Mouse (Mus musculus): ENCODE data around the gene Klhl22.

Klhl22 gene

DNA sequence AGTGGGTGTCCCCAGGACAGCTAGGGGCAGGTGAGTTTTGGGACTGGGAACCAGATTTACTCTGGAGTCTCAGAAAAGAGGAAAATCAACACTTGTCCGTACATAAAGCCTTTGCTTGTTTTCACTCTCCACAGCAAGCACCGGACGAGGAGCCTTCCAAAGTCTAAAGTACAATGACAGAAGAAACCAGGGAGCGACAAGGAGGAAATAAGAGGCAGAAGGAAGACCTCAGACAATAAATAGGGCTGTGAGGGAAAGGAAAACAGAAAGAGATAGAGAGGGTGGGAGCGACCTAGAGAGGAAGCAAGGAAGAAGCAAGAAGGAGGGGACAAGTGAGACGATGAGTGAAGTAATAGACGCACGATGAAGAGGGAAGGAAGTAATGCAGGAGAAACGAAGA, 516 bp upstream of the Klhl22 start:
- DNase-seq, result no peak

DNA sequence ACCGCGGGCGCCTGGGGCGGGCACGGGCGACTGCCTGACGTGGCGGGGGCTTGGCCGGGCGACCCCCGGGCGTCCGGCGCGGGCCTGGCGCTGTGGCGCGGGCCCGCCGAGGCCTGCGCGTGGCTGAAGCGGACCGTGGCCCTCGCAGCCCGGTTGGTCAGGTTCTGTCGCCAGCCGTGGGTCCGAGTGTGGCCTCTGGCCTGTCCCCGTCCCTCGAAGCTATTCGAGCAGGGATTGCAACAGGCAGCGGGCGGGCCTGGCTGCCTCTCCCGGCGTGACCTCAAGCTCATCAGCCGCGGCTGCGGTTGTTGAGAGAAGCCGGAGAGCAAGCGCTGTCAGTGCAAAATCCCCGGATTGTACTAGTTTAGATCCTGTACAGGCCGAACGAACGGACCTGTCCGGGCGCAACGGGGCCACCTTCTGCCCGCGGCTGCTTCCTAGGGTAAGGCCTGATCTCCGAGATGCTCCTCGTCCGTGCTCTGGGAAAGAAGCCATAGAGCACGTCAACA, 449 bp downstream of the Klhl22 start:
- DNase-seq, result peak; percentile 59

DNA sequence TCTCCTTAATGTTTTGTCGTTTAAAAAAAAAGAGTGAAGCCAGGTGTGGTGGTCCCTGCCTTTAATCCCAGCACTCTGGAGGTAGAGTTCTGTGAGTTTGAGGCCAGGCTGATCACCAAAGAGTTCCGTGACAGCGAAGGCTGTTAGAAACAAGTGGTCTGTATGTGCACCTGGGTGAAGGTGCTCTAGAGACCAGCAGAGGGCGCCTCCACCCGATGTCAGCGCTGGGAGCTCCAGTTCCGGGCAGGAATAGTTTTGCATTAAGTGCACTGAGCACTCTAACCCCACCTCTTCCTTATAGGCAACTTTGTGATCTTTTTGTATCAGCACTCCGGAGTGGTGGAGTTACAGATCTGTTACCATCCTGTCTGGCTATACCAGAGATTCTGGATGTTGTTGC, 1.2 kb downstream of the Klhl22 start:
- no peak for DNase-seq

GRCm38 (mm10) chr16:17761074-17761473, 1.7 kb downstream of the Klhl22 start:
- no peak for DNase-seq

- DNase-seq, result no peak
These were observed 4.7 kb downstream of the Klhl22 start for GRCm38 (mm10) chr16:17764108-17764511.

DNA sequence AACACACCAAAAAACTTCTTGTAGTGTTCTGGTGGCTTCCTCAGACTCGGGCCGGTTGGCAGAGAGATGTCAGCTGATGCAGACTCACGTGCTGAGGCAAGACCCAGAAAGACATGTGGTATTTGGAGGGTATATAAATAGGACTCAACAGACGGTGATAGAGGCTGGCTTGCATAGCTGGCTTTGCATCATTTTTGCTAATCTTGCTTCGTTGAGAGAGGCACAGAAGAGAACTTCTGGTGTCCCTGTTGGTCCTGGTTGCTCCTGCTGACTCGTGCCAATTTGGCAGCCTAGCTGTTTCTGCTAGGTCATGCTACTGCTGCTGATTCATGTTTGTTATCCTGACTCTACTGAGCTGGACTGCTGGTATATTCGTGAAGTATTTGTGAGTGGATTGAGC, 9.4 kb downstream of the Klhl22 start:
- DNase-seq, result peak; percentile 62

DNA sequence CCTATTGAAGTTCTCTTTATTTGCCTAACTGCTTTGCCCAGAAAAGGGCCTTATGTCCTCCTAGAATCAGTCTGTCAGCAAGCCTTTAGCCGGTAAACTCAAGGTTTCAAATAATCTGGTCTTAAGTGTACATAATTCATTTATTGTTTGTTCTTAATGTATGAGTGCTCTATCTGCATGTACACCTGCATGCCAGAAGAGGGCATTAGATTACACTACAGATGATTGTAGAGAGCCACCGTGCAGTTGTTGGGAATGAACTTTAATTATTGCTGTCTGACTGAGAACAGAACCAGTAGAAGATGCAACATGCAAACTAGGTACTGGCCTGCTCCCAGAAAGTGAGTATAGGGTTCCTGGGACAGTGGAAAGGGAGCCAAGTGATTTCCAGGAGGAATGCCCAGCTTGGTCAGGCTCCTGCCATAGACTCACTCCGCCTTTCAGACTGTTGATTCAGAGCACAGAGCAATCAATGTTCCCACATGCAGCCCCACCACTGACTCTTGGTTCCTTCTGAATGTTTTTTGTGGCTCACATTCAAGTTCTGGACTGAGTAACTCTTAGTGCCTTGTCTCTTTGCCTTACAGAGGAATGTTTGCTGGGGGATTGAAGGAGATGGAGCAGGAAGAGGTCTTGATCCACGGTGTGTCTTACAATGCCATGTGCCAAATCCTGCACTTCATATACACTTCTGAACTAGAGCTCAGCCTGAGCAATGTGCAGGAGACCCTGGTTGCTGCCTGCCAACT, 11.9 kb downstream of the Klhl22 start:
- DNase-seq, result no peak

- no peak for DNase-seq
These were observed 17.4 kb downstream of the Klhl22 start for GRCm38 (mm10) chr16:17776828-17777227.

DNA sequence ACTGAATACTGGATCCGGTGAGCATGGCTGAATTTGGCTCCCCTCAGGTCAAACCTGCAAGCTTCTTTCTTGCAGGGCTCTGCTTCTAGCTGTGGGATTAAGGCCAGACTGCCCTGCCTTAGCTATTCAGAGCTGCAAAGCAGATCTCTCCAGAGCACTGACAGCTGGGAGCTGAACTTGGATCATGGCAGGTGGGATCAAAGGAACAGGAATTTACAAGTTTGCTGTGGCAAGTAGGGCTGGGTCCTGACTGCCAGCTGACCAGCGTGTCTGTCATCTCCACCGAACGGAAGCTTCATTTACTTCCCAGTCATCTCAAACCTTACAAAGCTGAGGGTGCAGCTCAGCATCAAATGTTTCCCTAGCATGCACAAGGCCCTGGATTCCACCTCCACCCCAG, 18.8 kb downstream of the Klhl22 start:
- no peak for DNase-seq

GRCm38 (mm10) chr16:17779692-17780091, 20.3 kb downstream of the Klhl22 start:
- DNase-seq, result no peak

- DNase-seq, result no peak
These were observed 25.9 kb downstream of the Klhl22 start for GRCm38 (mm10) chr16:17785337-17785736.

DNA sequence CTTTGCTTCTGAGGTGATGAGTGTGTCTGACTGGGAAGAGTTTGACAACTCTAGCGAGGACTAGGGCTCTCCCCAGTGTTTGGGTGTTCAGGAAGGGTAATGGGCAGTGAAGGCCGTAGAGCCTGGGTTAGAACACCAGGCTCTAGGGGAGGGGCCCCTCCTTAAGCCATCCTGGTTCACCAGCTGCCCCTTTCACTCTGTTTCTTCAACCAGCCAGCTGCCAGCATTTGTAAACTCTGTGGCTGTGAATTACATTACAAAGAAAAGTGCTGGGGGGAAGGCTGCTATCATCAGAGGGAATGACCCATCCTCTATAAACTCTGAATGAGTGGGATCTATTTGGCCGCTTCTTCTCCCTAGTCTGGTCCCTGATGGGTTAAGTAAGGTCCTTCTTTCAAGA, 33.3 kb downstream of the Klhl22 start:
- no peak for DNase-seq

DNA sequence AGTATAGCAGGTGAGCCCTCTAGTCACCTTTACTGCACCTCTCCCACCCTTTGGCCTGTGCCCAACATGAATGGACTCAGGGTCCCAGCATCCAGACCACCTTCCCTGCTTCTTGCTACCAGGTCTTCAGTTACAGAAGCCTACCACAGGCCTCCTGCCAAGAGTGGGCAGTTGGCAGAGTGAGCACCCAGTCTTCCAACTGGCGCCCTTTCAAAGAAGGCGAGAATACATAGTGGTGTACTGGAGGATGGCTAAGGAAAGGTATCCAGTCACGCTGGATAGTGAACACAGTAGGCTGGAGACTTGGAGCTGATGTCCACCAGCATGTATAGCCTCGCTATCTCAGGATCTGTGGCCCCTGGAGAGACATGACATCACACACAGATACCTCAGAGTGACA, 34.6 kb downstream of the Klhl22 start:
- DNase-seq, result no peak

DNA sequence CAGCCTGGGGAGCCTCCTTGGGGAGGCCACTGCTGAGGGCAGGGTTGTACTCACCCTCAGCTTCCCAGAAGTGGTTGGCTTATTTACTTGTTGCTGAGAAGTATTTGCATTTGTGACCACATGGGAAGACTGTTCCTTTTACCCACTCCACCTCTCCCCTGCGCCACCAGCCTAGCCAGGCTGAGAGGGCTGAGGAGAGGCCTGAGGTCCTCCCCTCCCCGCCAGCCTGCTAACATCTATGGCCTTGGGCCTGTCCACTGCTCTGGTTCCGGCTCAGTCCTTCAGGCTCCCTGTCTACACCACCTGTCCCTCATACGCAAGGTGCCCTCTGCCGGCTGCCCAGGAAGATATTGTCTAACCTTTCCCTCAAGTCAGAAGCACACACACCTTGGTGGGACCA, 36.2 kb downstream of the Klhl22 start:
- DNase-seq, result no peak

GRCm38 (mm10) chr16:17796519-17796918, 37.1 kb downstream of the Klhl22 start:
- DNase-seq, result no peak

DNA sequence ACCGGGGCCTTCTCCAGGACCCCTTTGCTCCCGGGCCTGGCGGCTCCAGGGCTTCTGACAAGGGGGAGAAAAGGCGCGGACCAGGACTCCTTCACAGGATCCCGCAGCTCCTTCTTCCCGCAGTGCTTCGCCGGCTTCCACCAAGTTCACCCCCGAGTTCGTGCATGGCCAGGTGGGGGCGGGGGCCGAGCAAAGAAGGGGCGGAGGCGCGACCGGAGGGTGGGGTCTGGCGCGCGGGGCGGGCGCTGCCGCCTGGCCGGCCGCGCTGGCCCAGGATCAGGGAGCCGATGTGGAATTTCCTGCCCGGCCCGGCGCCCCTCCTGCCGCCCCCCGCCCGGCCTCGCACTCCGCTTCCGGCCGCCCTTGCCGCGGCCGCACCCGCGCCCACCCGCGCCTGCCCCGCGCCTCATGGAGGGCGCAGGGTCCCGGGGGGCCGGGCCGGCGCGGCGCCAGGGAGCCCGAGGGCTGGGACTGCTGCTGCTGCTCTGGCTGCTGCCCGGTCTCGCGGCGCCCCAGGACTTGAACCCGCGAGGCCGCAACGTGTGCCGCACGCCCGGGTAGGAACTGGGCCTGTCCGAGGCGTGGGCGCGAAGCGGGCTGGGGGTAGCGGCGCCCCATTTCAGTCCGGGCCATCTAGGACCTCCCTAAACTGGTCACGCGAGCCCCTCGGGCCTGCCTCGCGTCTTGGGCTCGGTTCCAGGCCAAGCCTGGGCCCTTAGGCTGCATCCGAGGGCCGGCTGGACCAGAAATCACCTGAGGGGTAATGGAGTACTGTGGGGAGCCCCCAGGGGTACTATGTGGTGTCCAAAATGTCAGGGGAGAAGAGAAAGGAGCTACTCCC, 37.8 kb downstream of the Klhl22 start, which contains the start of gene Scarf2:
Gene Scarf2 (plus strand): TSS at position 312 of the 841 bp plus-strand sequence.
- DNase-seq, result no peak

- no peak for DNase-seq
These were observed 38.4 kb downstream of the Klhl22 start for GRCm38 (mm10) chr16:17797812-17798311.

DNA sequence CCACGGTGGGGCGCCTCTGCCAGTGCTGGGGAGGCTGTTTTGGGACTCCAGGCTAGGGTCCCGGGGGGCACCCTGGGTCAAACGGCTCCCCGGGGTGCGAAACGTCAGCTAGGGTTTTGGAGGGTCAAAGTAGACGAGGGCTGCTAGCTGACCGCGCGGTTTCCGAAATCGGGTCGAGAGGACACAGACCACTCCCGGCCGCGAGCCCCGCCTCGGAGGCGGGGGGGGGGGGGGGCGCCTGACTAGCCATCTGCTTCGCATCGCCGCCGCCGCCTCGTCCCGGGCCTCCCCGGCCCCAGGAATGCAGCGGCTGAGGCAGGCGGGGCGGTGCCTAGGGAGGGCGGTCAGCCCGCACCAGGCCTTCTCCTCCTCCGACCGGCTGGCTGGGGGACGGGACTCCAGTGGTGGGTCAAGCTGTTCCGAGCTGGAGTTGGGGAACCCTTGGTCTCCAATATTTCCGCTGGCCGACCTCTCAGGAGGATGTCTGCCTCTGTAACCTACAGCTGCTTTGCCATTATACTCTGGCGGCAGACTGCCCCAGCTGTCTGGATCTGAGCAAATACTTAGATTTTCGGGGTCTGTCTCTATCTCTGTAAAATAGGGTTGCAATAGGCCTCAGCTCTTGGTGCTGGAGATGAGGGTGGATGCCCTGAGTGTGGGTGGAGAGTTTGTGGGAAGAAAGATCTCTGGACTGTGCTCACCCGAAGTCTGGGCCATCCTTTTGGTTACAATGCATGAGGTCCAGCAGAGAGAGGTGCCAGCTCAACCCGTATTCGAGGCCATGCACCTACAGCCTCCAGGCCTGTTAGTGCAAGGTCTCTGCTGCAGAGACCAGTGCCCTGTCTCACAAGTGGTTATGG, 39.1 kb downstream of the Klhl22 start:
- no peak for DNase-seq

DNA sequence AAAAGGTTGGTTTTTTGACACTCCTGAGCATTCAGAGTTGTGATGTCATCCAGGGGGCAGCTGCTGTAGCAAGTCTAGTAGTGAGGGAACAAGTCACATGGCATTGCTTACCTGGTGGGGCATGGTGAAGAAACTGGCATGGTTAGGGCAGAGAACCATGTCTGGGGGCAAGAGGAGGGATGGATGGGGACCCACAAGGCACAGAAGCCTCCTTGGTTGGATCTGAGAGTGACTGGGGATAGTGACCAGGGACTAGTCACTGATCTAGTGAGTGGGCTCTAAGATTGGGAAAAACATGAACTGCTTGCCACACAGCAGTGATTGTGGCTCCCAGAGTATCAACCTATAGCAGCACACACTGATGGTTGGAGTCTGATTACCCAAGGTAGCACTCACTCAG, 40.2 kb downstream of the Klhl22 start:
- DNase-seq, result no peak

- DNase-seq, result no peak
These were observed 42.5 kb downstream of the Klhl22 start for GRCm38 (mm10) chr16:17801777-17802455.

DNA sequence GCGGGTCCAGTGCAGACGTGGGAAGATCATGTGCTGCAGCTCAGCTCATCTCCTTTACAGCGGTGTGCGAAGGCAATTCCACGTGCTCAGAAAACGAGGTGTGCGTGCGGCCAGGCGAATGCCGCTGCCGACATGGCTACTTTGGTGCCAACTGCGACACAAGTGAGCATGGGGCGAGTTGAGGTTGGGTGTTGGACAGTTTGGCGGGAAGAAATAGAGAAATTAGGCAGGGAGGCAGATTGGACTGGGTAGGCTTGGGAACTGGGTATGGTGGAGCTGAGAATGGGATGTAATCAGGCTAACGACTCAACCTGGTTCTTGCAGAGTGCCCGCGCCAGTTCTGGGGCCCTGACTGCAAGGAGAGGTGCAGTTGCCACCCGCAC, 43.0 kb downstream of the Klhl22 start:
- DNase-seq, result no peak

All from cerebellum, adult 8-10 months (tissue).